Mouse (Mus musculus): ENCODE data around the gene H2afx. TPM values are rescaled to one million over a fixed set of nuclear protein-coding genes. Genes with fewer than 3 reads are reported as not detected.
"Not testable (repeated sequence)": the region's sequence is repeated elsewhere in the genome, so short reads cannot be mapped to it uniquely, and the experiment has no call there.

H2afx gene
- total and polyA plus RNA-seq, 2 experiments from 2014 or later: 123 to 272 TPM

- Histone ChIP-seq H3K27me3 (ENCODE audit: insufficient read depth, low read length) (no peaks in the 10 kb centered on the region), H3K4me1 (ENCODE audit: insufficient read depth, low read length) (peaks cover 18% of the 10 kb centered on the region), H3K9ac (replicated peaks; ENCODE audit: low read length) (peak overlapping the region; percentile 87), H3K4me3 (ENCODE audit: low read length) (peak overlapping the region; percentile 96), H3K27ac (no peak overlapping the region), H3K36me3 (ENCODE audit: insufficient read depth, low read length) (peaks cover 22% of the 10 kb centered on the region), H3K9me3 (ENCODE audit: low read length) (no peaks in the 10 kb centered on the region), H3K4me2 (ENCODE audit: low read depth, low read length) (peak overlapping the region; percentile 88)
- DNase-seq (ENCODE audit: low spot score) (no peak), ATAC-seq (no peak)
- TF ChIP-seq CTCF (IDR thresholded peaks at IDR 0.05; ENCODE audit: low read depth): no peak
- 50% methylated on average over 5 of the region's 5 CpGs for WGBS
Measured at GRCm38 (mm10) chr9:44318076-44318825, 16.2 kb upstream of the H2afx start.

GRCm38 (mm10) chr9:44318826-44319095 is 15.7 kb upstream of the H2afx start:
- Histone ChIP-seq H3K4me1 (ENCODE audit: insufficient read depth, low read length) (peaks cover 18% of the 10 kb centered on the region), H3K36me3 (ENCODE audit: insufficient read depth, low read length) (peaks cover 18% of the 10 kb centered on the region), H3K9me3 (ENCODE audit: low read length) (no peaks in the 10 kb centered on the region), H3K27ac (no peak overlapping the region), H3K27me3 (ENCODE audit: insufficient read depth, low read length) (no peaks in the 10 kb centered on the region), H3K9ac (replicated peaks; ENCODE audit: low read length) (peak overlapping the region; percentile 87), H3K4me2 (ENCODE audit: low read depth, low read length) (peak overlapping the region; percentile 88), H3K4me3 (ENCODE audit: low read length) (peak overlapping the region; percentile 96)
- 30% methylated on average over 3 of the region's 3 CpGs for WGBS
- ATAC-seq: no peak
- DNase-seq (ENCODE audit: low spot score): no peak
- no peak for TF ChIP-seq CTCF (IDR thresholded peaks at IDR 0.05; ENCODE audit: low read depth)

DNA sequence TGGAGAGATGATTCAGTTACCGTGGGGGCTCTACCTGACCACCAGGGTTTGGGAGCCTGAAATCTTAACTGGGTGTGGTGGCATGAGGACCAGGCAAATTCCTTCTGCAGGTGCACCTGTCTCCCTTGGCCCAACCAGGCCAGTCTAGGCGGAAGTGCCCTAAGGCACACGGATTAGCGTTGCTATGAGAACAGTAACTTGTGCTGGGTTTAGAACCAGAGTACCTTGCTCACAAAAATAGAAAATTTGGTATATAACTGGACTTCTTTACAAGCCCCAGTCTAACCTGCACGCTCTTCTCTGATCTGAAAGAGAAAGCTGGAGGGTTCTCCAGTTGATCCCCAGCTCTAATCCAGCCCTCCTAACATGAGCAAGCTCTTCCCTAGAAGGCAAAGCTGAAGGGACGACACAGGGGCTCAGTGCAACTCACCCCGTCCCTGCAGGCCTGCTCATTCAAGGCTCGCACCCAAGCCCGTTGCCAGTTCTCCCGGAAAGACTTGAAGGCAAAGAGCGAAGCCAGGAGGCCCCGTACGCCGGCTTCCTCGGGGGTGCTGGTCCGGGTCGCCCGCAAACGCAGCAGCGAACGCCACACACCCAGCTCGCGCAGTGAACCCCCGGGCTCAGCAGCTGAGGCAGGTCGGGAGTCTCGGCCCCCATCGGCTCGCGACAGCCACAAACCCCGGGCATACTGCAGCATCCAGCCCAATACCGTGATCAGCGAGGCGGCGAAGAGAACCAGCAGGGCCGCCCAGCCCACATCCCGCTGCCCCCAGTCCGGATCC is 15.2 kb upstream of the H2afx start:
- H3K36me3 ChIP-seq (ENCODE audit: insufficient read depth, low read length): peaks cover 18% of the 10 kb centered on the region
- TF ChIP-seq CTCF (IDR thresholded peaks at IDR 0.05; ENCODE audit: low read depth): no peak
- H3K4me3 ChIP-seq (ENCODE audit: low read length): peak overlapping the region; percentile 96
- no peaks in the 10 kb centered on the region for H3K9me3 ChIP-seq (ENCODE audit: low read length)
- peak overlapping the region; percentile 87 for H3K9ac ChIP-seq (replicated peaks; ENCODE audit: low read length)
- peak overlapping the region; percentile 88 for H3K4me2 ChIP-seq (ENCODE audit: low read depth, low read length)
- ATAC-seq (peak; percentile 5), DNase-seq (ENCODE audit: low spot score) (peak; percentile 20)
- peaks cover 18% of the 10 kb centered on the region for H3K4me1 ChIP-seq (ENCODE audit: insufficient read depth, low read length)
- H3K27ac ChIP-seq: peak overlapping the region; percentile 68
- no peaks in the 10 kb centered on the region for H3K27me3 ChIP-seq (ENCODE audit: insufficient read depth, low read length)
- 1% methylated on average over 37 of the region's 37 CpGs for WGBS

DNA sequence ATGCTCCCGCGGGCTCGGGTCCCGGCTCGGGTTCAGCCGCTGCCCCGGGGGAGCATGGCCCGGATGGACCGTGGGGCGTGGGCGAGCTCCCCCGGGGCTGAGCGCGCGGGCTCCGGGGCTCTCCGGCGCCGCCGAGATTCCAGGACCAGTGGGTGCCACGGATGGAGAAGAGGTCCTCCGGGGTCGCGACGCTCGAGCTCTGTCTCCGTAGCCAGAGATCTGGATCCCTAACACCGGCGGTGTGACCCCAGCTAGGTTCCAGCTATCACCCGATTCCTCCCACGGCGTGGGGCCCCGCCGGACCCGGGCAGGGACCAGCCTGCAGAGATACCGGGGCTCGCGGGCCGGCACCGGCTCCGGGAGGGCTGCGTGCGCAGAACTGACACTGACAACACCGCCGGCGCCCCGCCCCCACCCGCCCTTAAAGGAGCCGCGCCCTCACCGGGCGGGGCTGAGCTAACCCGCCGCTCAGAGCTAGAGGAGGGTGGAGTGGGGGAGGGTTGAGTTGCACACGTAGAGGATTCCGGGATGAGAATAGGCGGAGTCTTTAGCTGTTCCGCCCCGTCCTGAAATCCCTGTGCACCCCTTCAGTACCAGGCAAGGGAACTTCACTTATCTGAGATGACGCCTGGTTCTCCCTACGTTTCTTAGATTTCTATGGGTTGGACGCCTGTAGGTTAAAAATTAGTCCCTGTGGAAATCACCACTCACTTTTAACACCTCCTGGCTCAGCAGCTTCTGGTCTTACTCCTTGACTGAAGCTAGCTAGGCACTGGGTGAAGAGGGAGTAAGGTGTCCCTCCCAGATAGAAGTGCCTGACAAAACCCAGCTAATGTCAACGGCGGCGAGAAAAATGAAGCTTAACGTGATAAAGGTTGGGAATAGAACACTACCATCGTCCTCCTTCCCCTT is 14.4 kb upstream of the H2afx start, which contains the start of gene C2cd2l:
TSS of gene C2cd2l (minus strand) at position 399 of the 912 bp plus-strand sequence.
- no peak for TF ChIP-seq CTCF (IDR thresholded peaks at IDR 0.05; ENCODE audit: low read depth)
- peaks cover 11% of the 10 kb centered on the region for H3K36me3 ChIP-seq (ENCODE audit: insufficient read depth, low read length)
- no peaks in the 10 kb centered on the region for H3K9me3 ChIP-seq (ENCODE audit: low read length)
- H3K4me1 ChIP-seq (ENCODE audit: insufficient read depth, low read length): peaks cover 18% of the 10 kb centered on the region
- no peaks in the 10 kb centered on the region for H3K27me3 ChIP-seq (ENCODE audit: insufficient read depth, low read length)
- peak within 1 kb of the TSS; percentile 96 for H3K4me3 ChIP-seq (ENCODE audit: low read length)
- peak within 1 kb of the TSS; percentile 88 for H3K4me2 ChIP-seq (ENCODE audit: low read depth, low read length)
- peak within 1 kb of the TSS; percentile 68 for H3K27ac ChIP-seq
- peak within 1 kb of the TSS; percentile 87 for H3K9ac ChIP-seq (replicated peaks; ENCODE audit: low read length)
- DNase-seq (ENCODE audit: low spot score): peak; percentile 98
- under 1% methylated on average over 65 of the region's 67 CpGs for WGBS
- ATAC-seq: peak; percentile 99

GRCm38 (mm10) chr9:44320799-44321133 is 13.7 kb upstream of the H2afx start:
- Histone ChIP-seq H3K4me2 (ENCODE audit: low read depth, low read length) (peak overlapping the region; percentile 88), H3K9ac (replicated peaks; ENCODE audit: low read length) (peak overlapping the region; percentile 87), H3K4me3 (ENCODE audit: low read length) (peak overlapping the region; percentile 96), H3K9me3 (ENCODE audit: low read length) (no peaks in the 10 kb centered on the region), H3K27me3 (ENCODE audit: insufficient read depth, low read length) (no peaks in the 10 kb centered on the region), H3K4me1 (ENCODE audit: insufficient read depth, low read length) (peaks cover 18% of the 10 kb centered on the region), H3K27ac (peak overlapping the region; percentile 68), H3K36me3 (ENCODE audit: insufficient read depth, low read length) (peaks cover 5% of the 10 kb centered on the region)
- 17% methylated on average over 6 of the region's 6 CpGs for whole genome bisulfite sequencing
- no peak for TF ChIP-seq CTCF (IDR thresholded peaks at IDR 0.05; ENCODE audit: low read depth)
- peak; percentile 8; the same call in 1 of the 2 replicates for ATAC-seq
- peak; percentile 25 for DNase-seq (ENCODE audit: low spot score)

- not testable (repeated sequence) for H3K4me3 ChIP-seq (ENCODE audit: low read length); H3K9me3 ChIP-seq (ENCODE audit: low read length); H3K9ac ChIP-seq (replicated peaks; ENCODE audit: low read length); DNase-seq (ENCODE audit: low spot score); H3K36me3 ChIP-seq (ENCODE audit: insufficient read depth, low read length); H3K4me2 ChIP-seq (ENCODE audit: low read depth, low read length); H3K27ac ChIP-seq; H3K27me3 ChIP-seq (ENCODE audit: insufficient read depth, low read length); ATAC-seq
- 67% methylated on average over 4 of the region's 4 CpGs for WGBS
- H3K4me1 ChIP-seq (ENCODE audit: insufficient read depth, low read length): peaks cover 15% of the 10 kb centered on the region
Measured at GRCm38 (mm10) chr9:44323656-44324055, 10.8 kb upstream of the H2afx start.
